Mouse (Mus musculus) small intestine, adult 2 months (tissue): ENCODE results near the gene Actn4. TPM values are rescaled to one million over a fixed set of nuclear protein-coding genes. Genes with fewer than 3 reads are reported as not detected.

Source experiments
- H3K27ac ChIP-seq: fragments of 200-500 bp; 2 replicates; pipeline ENCODE4 v1.5.1; 2012; ENCODE audit warnings: low read depth, low read length, control low read depth, inconsistent platforms; ENCODE audit not compliant: insufficient read depth
- H3K27me3 ChIP-seq: fragments of 200-500 bp; 2 replicates; pipeline ENCODE4 v1.6.1; 2012; ENCODE audit warnings: mild to moderate bottlenecking, moderate library complexity, low read length, inconsistent platforms; ENCODE audit not compliant: control insufficient read depth, insufficient read depth
- H3K36me3 ChIP-seq: fragments of 200-500 bp; 2 replicates; pipeline ENCODE4 v1.6.1; 2012; ENCODE audit warnings: mild to moderate bottlenecking, low read length, control low read depth, inconsistent platforms; ENCODE audit not compliant: control insufficient read depth, insufficient read depth
- H3K4me1 ChIP-seq: fragments of 200-500 bp; 2 replicates; pipeline ENCODE4 v1.6.1; 2012; ENCODE audit warnings: low read length, inconsistent platforms, mixed read lengths; ENCODE audit not compliant: control insufficient read depth, insufficient read depth, insufficient read length
- H3K4me3 ChIP-seq: fragments of 200-500 bp; 2 replicates; pipeline ENCODE4 v1.5.1; 2012; ENCODE audit warnings: low read depth, mild to moderate bottlenecking, control low read depth, inconsistent platforms, low read length, moderate library complexity
- CTCF ChIP-seq: fragments of 200-500 bp; IDR thresholded peaks from 2 replicates; pipeline ENCODE4 v1.5.1; 2012; ENCODE audit warnings: low read depth, mild to moderate bottlenecking, control low read depth, inconsistent platforms, low read length, moderate library complexity, mixed read lengths; ENCODE audit not compliant: insufficient replicate concordance, insufficient read length; ENCODE audit errors: extremely low read depth
- POLR2A ChIP-seq: fragments of 200-500 bp; IDR thresholded peaks from 2 replicates; pipeline ENCODE4 v1.6.1; 2012; ENCODE audit warnings: low read depth, mild to moderate bottlenecking, control low read depth, inconsistent platforms, low read length, moderate library complexity
- WGBS: fragments of 180-500 bp; shearing (Covaris S2); methylation state at CpG from one replicate; pipeline ENCODE4 v1.1.7; 2018; 5-methylcytosine and 5-hydroxymethylcytosine counted together
- polyA plus RNA-seq: library from polyadenylated mRNA; depleted of rRNA; stranded (reverse); fragments of >200 nt; gene quantifications from 2 replicates; pipeline ENCODE4 v1.2.3, GENCODE M21; 2012

The Actn4 gene
- polyA plus RNA-seq, 1 experiment: 1,069 TPM

GRCm38 (mm10) chr7:28883039-28883438, 79.1 kb downstream of the Actn4 start:
- H3K27ac ChIP-seq: no peak overlapping the region
- no peak overlapping the region for H3K4me3 ChIP-seq
- no peaks in the 10 kb centered on the region; the same call in 1 of the 2 replicates for H3K4me1 ChIP-seq
- 81% methylated on average over 11 of the region's 11 CpGs for WGBS
- H3K27me3 ChIP-seq: peaks cover 6% of the 10 kb centered on the region; the same call in 1 of the 2 replicates
- H3K36me3 ChIP-seq: no peaks in the 10 kb centered on the region
- TF ChIP-seq POLR2A: no peak
- TF ChIP-seq CTCF: no peak

- H3K4me3 ChIP-seq: no peak within 1 kb of the TSS
- no peak within 1 kb of the TSS for H3K27ac ChIP-seq
- H3K27me3 ChIP-seq: no peaks in the 10 kb centered on the region
- WGBS: 47% methylated on average over 13 of the region's 13 CpGs
- H3K4me1 ChIP-seq: no peaks in the 10 kb centered on the region
- no peak for TF ChIP-seq POLR2A
- no peak for TF ChIP-seq CTCF
- no peaks in the 10 kb centered on the region for H3K36me3 ChIP-seq
These were observed 80.9 kb downstream of the Actn4 start, which contains the start of gene Capn12 for GRCm38 (mm10) chr7:28881199-28881598. Gene Capn12 (plus strand): TSS chr7:28881422.

- no peak for TF ChIP-seq CTCF
- no peak for TF ChIP-seq POLR2A
- 88% methylated on average over 10 of the region's 10 CpGs for WGBS
These were observed 81.6 kb downstream of the Actn4 start for GRCm38 (mm10) chr7:28880554-28880953.

DNA sequence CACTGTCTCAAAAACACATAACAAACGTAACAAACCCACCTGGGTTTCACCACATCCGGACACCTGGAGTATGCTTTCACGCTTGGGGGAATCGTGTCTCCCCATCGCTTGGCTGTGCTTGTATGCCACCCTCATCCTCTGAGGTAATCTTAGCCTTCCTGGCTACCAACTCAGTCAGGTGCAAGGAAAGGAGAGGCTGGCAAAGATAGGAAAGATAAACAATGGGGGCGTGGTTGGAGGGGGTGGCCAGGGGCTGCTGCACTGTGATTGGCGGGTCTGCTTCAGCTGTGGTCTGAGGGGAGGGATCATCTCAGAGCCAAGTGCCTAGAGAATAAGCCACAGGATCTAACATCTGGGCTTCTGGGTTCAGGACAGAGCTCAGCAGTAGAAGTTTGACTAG, 82.5 kb downstream of the Actn4 start:
- Histone ChIP-seq H3K4me3 (no peak overlapping the region), H3K36me3 (no peaks in the 10 kb centered on the region), H3K27me3 (no peaks in the 10 kb centered on the region), H3K4me1 (no peaks in the 10 kb centered on the region), H3K27ac (no peak overlapping the region)
- TF ChIP-seq POLR2A (no peak), CTCF (no peak)
- WGBS: 74% methylated on average over 7 of the region's 7 CpGs

More at GRCm38 (mm10) chr7:28880554-28880953, 81.6 kb downstream of the Actn4 start:
- H3K36me3 ChIP-seq: no peaks in the 10 kb centered on the region
- no peak overlapping the region for H3K4me3 ChIP-seq
- H3K27ac ChIP-seq: no peak overlapping the region
- no peaks in the 10 kb centered on the region for H3K4me1 ChIP-seq
- H3K27me3 ChIP-seq: no peaks in the 10 kb centered on the region

DNA sequence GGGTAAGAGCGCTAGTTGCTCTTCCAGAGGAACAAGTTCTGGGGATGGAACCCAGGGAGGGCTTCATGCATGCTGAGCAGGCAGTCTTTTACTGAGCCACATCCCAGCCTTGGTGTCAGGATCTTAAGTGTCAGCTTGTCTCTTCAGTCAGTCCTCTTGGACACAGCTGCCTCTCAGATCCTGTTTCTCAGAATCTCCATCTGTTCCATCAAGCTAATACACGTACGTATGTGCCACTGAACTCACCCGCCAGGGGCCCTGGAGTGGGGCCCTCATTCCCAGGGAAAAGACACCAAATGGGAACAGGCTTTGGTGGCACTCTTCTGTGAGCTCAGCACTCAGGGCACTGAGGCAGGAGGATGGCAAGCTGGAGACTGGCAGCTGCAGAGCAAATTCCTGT, 84.3 kb downstream of the Actn4 start:
- TF ChIP-seq POLR2A: no peak
- TF ChIP-seq CTCF: no peak
- H3K4me1 ChIP-seq: no peaks in the 10 kb centered on the region
- H3K27ac ChIP-seq: no peak overlapping the region
- no peaks in the 10 kb centered on the region for H3K36me3 ChIP-seq
- H3K4me3 ChIP-seq: no peak overlapping the region
- H3K27me3 ChIP-seq: no peaks in the 10 kb centered on the region
- WGBS: 88% methylated on average over 4 of the region's 4 CpGs

DNA sequence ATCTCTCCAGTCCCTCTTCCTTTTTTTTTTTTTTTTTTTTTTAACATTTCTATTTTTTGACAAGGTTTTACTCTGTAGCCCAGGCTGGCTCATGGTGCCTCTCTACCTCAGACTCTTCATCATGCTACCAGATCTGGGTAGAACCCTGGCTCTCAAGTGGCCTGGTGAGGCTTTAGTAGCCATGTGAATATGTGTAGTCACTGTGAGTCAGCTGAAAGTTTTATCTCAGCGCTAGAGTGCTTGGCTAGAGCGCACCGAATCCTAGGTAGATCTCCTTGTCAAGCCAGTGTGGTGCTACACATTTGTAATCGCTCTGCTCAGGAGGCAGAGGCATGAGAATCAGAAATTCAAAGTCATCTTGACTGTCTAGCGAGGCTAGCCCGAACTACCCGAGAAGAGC, 85.0 kb downstream of the Actn4 start:
- Histone ChIP-seq H3K27me3 (no peaks in the 10 kb centered on the region), H3K27ac (no peak overlapping the region), H3K4me1 (no peaks in the 10 kb centered on the region), H3K4me3 (no peak overlapping the region), H3K36me3 (no peaks in the 10 kb centered on the region)
- TF ChIP-seq POLR2A (no peak), CTCF (no peak)
- WGBS: 83% methylated on average over 7 of the region's 7 CpGs

DNA sequence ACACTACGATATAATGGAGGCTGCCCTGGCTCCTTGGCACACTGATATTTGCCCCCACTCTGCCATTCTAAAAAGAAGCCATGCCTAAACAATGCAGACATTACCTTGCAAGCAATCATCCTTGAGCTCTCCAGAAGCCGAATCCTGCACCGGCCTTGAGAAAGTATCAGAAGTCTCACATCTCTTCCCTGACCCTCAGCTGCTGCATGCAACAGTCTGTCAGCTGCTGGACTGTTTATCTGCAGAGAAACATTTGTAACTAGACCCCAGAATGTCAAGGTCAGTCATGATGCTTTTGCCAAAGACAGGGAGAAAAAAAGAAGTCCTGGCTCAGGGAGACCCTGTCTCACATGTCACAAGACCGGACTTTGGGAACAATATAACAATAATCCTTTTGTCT, 86.0 kb downstream of the Actn4 start:
- Histone ChIP-seq H3K4me1 (no peaks in the 10 kb centered on the region), H3K27me3 (no peaks in the 10 kb centered on the region), H3K4me3 (no peak overlapping the region), H3K27ac (no peak overlapping the region), H3K36me3 (no peaks in the 10 kb centered on the region)
- no peak for TF ChIP-seq POLR2A
- WGBS: 82% methylated on average over 4 of the region's 4 CpGs

DNA sequence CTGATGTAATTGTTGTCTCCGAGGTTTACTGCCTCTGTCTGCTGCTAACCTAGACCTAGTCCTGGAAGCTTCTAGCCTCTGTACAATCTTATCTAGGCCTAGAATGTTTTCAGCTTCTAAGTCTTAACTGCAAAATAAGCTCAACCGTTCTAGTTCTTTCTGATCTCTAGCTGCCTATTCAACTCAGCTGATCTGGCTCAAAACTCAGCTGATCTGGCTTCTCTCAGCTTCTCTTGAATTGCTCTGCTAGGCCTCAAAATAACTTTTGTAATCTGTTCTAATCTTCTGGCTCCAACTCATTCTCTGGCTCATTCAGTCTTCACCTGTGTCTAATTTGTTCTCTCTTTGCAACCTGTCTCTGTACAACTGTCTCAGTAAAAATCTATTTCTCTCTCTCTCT, 87.6 kb downstream of the Actn4 start:
- no peaks in the 10 kb centered on the region for H3K36me3 ChIP-seq
- no peak overlapping the region for H3K27ac ChIP-seq
- TF ChIP-seq CTCF: no peak
- TF ChIP-seq POLR2A: no peak
- no peaks in the 10 kb centered on the region for H3K4me1 ChIP-seq
- no peaks in the 10 kb centered on the region for H3K27me3 ChIP-seq
- H3K4me3 ChIP-seq: no peak overlapping the region
- WGBS: 72% methylated on average over 2 of the region's 2 CpGs
